Mouse (Mus musculus) liver, embryonic 15.5 days (tissue): ENCODE measurements around the gene Nlrc4. TPM values are rescaled to one million over a fixed set of nuclear protein-coding genes. Genes with fewer than 3 reads are reported as not detected.

Experiments
- ATAC-seq: fragments of 200-750 bp; cut with Nextera tagmentation; 2 replicates; pipeline ENCODE4 v1.8.0; 2017; ENCODE audit warnings: moderate number of reproducible peaks, mild to moderate bottlenecking, moderate library complexity; ENCODE audit not compliant: insufficient read depth
- H3K27ac ChIP-seq: fragments of 300-500 bp; sonication (generic); replicated peaks from 2 replicates; pipeline ENCODE4 v1.5.1; 2015; ENCODE audit warnings: mild to moderate bottlenecking, inconsistent platforms
- H3K27me3 ChIP-seq: fragments of 300-500 bp; sonication (generic); 2 replicates; pipeline ENCODE4 v1.6.1; 2015; ENCODE audit warnings: mild to moderate bottlenecking, inconsistent platforms
- H3K36me3 ChIP-seq: fragments of 300-500 bp; sonication (generic); replicated peaks from 2 replicates; pipeline ENCODE4 v1.6.1; 2015; ENCODE audit warnings: moderate library complexity, mild to moderate bottlenecking, inconsistent platforms
- H3K4me1 ChIP-seq: fragments of 300-500 bp; sonication (generic); replicated peaks from 2 replicates; pipeline ENCODE4 v1.6.1; 2015; ENCODE audit warnings: inconsistent platforms
- H3K4me2 ChIP-seq: fragments of 300-500 bp; sonication (generic); 2 replicates; pipeline ENCODE4 v1.6.1; 2015; ENCODE audit warnings: moderate library complexity, mild to moderate bottlenecking, inconsistent platforms
- H3K4me3 ChIP-seq: fragments of 300-500 bp; sonication (generic); replicated peaks from 2 replicates; pipeline ENCODE4 v1.5.1; 2015; ENCODE audit warnings: mild to moderate bottlenecking, inconsistent platforms
- H3K9ac ChIP-seq: fragments of 300-500 bp; sonication (generic); 2 replicates; pipeline ENCODE4 v1.6.1; 2015; ENCODE audit warnings: moderate library complexity, mild to moderate bottlenecking, inconsistent platforms
- H3K9me3 ChIP-seq: fragments of 300-500 bp; sonication (generic); replicated peaks from 2 replicates; pipeline ENCODE4 v1.6.1; 2016; ENCODE audit warnings: inconsistent platforms
- WGBS: fragments of 180-500 bp; shearing (Covaris S2); methylation state at CpG from one replicate; pipeline ENCODE4 v1.1.7; 2015; ENCODE audit warnings: mixed read lengths; ENCODE audit not compliant: insufficient replicate concordance; 5-methylcytosine and 5-hydroxymethylcytosine counted together
- polyA plus RNA-seq: library from polyadenylated mRNA; unstranded; fragments of >200 nt; fragmentation: Nextera tagmentation; extraction: Ambion mirVana; gene quantifications from 2 replicates; pipeline ENCODE4 v1.2.1, GENCODE M21; 2015

The Nlrc4 gene
- polyA plus RNA-seq, 1 experiment from 2014 or later: 0.58 TPM

- peak; percentile 99 for ATAC-seq
- under 1% methylated on average over 41 of the region's 41 CpGs for WGBS
Observed at GRCm38 (mm10) chr17:74395383-74396065, 63.4 kb downstream of the Nlrc4 start, which contains the start of gene Slc30a6. TSS of gene Slc30a6 (plus strand) at chr17:74395608.

GRCm38 (mm10) chr17:74394855-74395254 is 64.1 kb downstream of the Nlrc4 start:
- ATAC-seq: peak; percentile 17; the same call in 1 of the 2 replicates
- WGBS: 17% methylated on average over 16 of the region's 16 CpGs
- no peaks in the 10 kb centered on the region for H3K36me3 ChIP-seq

More at GRCm38 (mm10) chr17:74395383-74396065, 63.4 kb downstream of the Nlrc4 start, which contains the start of gene Slc30a6:
- H3K36me3 ChIP-seq: no peaks in the 10 kb centered on the region
- peaks cover 24% of the 10 kb centered on the region for H3K4me1 ChIP-seq
- H3K9me3 ChIP-seq: no peaks in the 10 kb centered on the region
- peak within 1 kb of the TSS; percentile 94 for H3K4me3 ChIP-seq
- peak within 1 kb of the TSS; percentile 94 for H3K27ac ChIP-seq
- H3K9ac ChIP-seq: peak within 1 kb of the TSS; percentile 93
- H3K4me2 ChIP-seq: peak within 1 kb of the TSS; percentile 86
- H3K27me3 ChIP-seq: no peaks in the 10 kb centered on the region

GRCm38 (mm10) chr17:74394381-74394780 is 64.6 kb downstream of the Nlrc4 start:
- Histone ChIP-seq H3K36me3 (no peaks in the 10 kb centered on the region), H3K27ac (no peak overlapping the region), H3K27me3 (no peaks in the 10 kb centered on the region), H3K4me3 (peak overlapping the region; percentile 94; the same call in 1 of the 2 replicates), H3K9me3 (no peaks in the 10 kb centered on the region), H3K4me1 (peaks cover 24% of the 10 kb centered on the region), H3K9ac (no peak overlapping the region), H3K4me2 (peak overlapping the region; percentile 86)
- 61% methylated on average over 2 of the region's 2 CpGs for WGBS
- no peak for ATAC-seq

More at GRCm38 (mm10) chr17:74394855-74395254, 64.1 kb downstream of the Nlrc4 start:
- Histone ChIP-seq H3K9ac (peak overlapping the region; percentile 93), H3K4me3 (peak overlapping the region; percentile 94), H3K9me3 (no peaks in the 10 kb centered on the region), H3K4me1 (peaks cover 24% of the 10 kb centered on the region), H3K4me2 (peak overlapping the region; percentile 86), H3K27me3 (no peaks in the 10 kb centered on the region), H3K27ac (peak overlapping the region; percentile 65)

- H3K27ac ChIP-seq: no peak overlapping the region
- H3K4me1 ChIP-seq: peaks cover 5% of the 10 kb centered on the region
- WGBS: 80% methylated on average over 3 of the region's 3 CpGs
- H3K36me3 ChIP-seq: peaks cover 22% of the 10 kb centered on the region
- no peak overlapping the region for H3K9ac ChIP-seq
- no peak overlapping the region for H3K4me2 ChIP-seq
- no peaks in the 10 kb centered on the region for H3K9me3 ChIP-seq
- no peaks in the 10 kb centered on the region for H3K27me3 ChIP-seq
- no peak overlapping the region for H3K4me3 ChIP-seq
- no peak for ATAC-seq
Observed at GRCm38 (mm10) chr17:74389847-74390246, 69.1 kb downstream of the Nlrc4 start.

- peaks cover 42% of the 10 kb centered on the region for H3K36me3 ChIP-seq
- no peaks in the 10 kb centered on the region for H3K4me1 ChIP-seq
- no peaks in the 10 kb centered on the region for H3K9me3 ChIP-seq
- no peak overlapping the region for H3K4me3 ChIP-seq
- no peak overlapping the region for H3K27ac ChIP-seq
- H3K4me2 ChIP-seq: no peak overlapping the region
- H3K9ac ChIP-seq: no peak overlapping the region
- H3K27me3 ChIP-seq: no peaks in the 10 kb centered on the region
- no peak for ATAC-seq
Observed at GRCm38 (mm10) chr17:74386657-74387056, 72.3 kb downstream of the Nlrc4 start.

- Histone ChIP-seq H3K4me3 (no peak overlapping the region), H3K27ac (no peak overlapping the region), H3K36me3 (peaks cover 60% of the 10 kb centered on the region), H3K4me1 (no peaks in the 10 kb centered on the region), H3K4me2 (no peak overlapping the region), H3K9me3 (no peaks in the 10 kb centered on the region), H3K27me3 (no peaks in the 10 kb centered on the region), H3K9ac (no peak overlapping the region)
- no peak for ATAC-seq
- WGBS: 82% methylated on average over 1 of the region's 1 CpGs
Observed at GRCm38 (mm10) chr17:74376916-74377315, 82.0 kb downstream of the Nlrc4 start.

Other genes with a start within 250 kb of the Nlrc4 start
- gene Memo1, start 163.6 kb downstream of the Nlrc4 start, polyA plus RNA-seq: 88.8 and 96.4 TPM in 2 replicates
- 98.0 and 119 TPM in 2 replicates for gene Dpy30, start 135.2 kb downstream of the Nlrc4 start, polyA plus RNA-seq
- 5.2 and 5.3 TPM in 2 replicates for gene Spast, start 120.2 kb downstream of the Nlrc4 start, polyA plus RNA-seq
- gene Slc30a6, start 63.5 kb downstream of the Nlrc4 start, polyA plus RNA-seq: 16.4 and 17.6 TPM in 2 replicates
- gene Yipf4, start 30.4 kb upstream of the Nlrc4 start, polyA plus RNA-seq: 67.7 and 74.2 TPM in 2 replicates
- 25.3 and 26.1 TPM in 2 replicates for gene Birc6, start 69.2 kb upstream of the Nlrc4 start, polyA plus RNA-seq